In genomic region chr9:7122863-7123262, GRCm38 (mm10) we compare ENCODE assay signal across 25 mouse cellular contexts.
A peak's percentile ranks its signal among the peaks of the same experiment; 100 is the strongest.
DNase-seq lines count a peak whose midpoint lies in the region; ATAC-seq and TF ChIP-seq lines count a peak whose summit lies in the region.
"Had no signal": no experiment of that assay in that cellular context is flagged by ENCODE, and none has a peak within 500 bp of the region (broad histone marks: within the 10 kb centered on the region; RNA-seq: fewer than 3 reads in every experiment).

No protein-coding gene starts in this region.

- intact Hi-C loops in left cerebral cortex, postnatal 36 days (cut with DNase I): no loop called here

- no peaks in the 10 kb centered on the region for H3K27me3 ChIP-seq in liver, embryonic 12.5 days (replicated peaks)
- no peaks in the 10 kb centered on the region for H3K27me3 ChIP-seq in liver, postnatal 0 days (ENCODE audit: insufficient read depth, low read length)
- H3K27me3 ChIP-seq: embryonic facial prominence, embryonic 13.5 days; embryonic facial prominence, embryonic 15.5 days; forebrain, embryonic 12.5 days; Patski had no signal

- no peak overlapping the region for H3K27ac ChIP-seq in liver, embryonic 12.5 days
- no peak overlapping the region for H3K27ac ChIP-seq in liver, postnatal 0 days (ENCODE audit: low read depth)
- H3K27ac ChIP-seq: embryonic facial prominence, embryonic 13.5 days; embryonic facial prominence, embryonic 15.5 days; forebrain, embryonic 10.5 days; forebrain, embryonic 12.5 days had no signal

- H3K4me2 ChIP-seq in liver, embryonic 12.5 days: no peak overlapping the region
- no peak overlapping the region for H3K4me2 ChIP-seq in liver, postnatal 0 days (ENCODE audit: low read depth, low read length)
- H3K4me2 ChIP-seq: embryonic facial prominence, embryonic 13.5 days; embryonic facial prominence, embryonic 15.5 days; forebrain, embryonic 12.5 days had no signal

- 0 out of 2 replicates have a peak, but pooled peaks cover 5% of the 10 kb centered on the region for H3K36me3 ChIP-seq in liver, embryonic 12.5 days
- H3K36me3 ChIP-seq in liver, postnatal 0 days (replicated peaks; ENCODE audit: insufficient read depth, low read length): no peaks in the 10 kb centered on the region

- no peaks in the 10 kb centered on the region for H3K9me3 ChIP-seq in liver, embryonic 12.5 days (replicated peaks)
- no peaks in the 10 kb centered on the region for H3K9me3 ChIP-seq in liver, postnatal 0 days (ENCODE audit: low read length)
- H3K9me3 ChIP-seq: embryonic facial prominence, embryonic 13.5 days; embryonic facial prominence, embryonic 15.5 days; forebrain, embryonic 10.5 days; forebrain, embryonic 12.5 days had no signal

- no peak overlapping the region for H3K9ac ChIP-seq in liver, embryonic 12.5 days
- H3K9ac ChIP-seq in liver, postnatal 0 days (replicated peaks): no peak overlapping the region
- H3K9ac ChIP-seq: embryonic facial prominence, embryonic 13.5 days; embryonic facial prominence, embryonic 15.5 days; forebrain, embryonic 12.5 days had no signal

- no peak for DNase-seq in liver, postnatal 0 days
- peak; percentile 5 for DNase-seq in c-Kit-positive CD71-positive TER-119-negative erythroid progenitor cells, embryonic 14.5 days (ENCODE audit: low read depth)
- no peak for DNase-seq in kidney, adult 11 months
- DNase-seq in left cerebral cortex, postnatal 36 days (ENCODE audit: low spot score in 2 of 2): no peak
- DNase-seq: adrenal gland, adult 8-10 months; adrenal gland, postnatal 14 days; adrenal gland, postnatal 36 days; cerebellum, adult 11 months; cerebellum, adult 18-20 months; cerebellum, adult 8-10 months; cerebellum, adult 9-11 months; cerebellum, postnatal 14 days; cerebellum, postnatal 36 days; embryo, embryonic 11 days had no signal

- ATAC-seq in liver, embryonic 12.5 days: 0 out of 2 replicates have a peak, but pooled peaks have one; percentile 46
- ATAC-seq in liver, postnatal 0 days: no peak
- peak; percentile 75 for ATAC-seq in megakaryocyte-erythroid progenitor cell, adult 5-6 weeks (replicated peaks; ENCODE audit: low FRiP score, low TSS enrichment, poor library complexity, severe bottlenecking)
- ATAC-seq: activated CD4-positive, CD25-positive, alpha-beta regulatory T cell, adult 4 months; forebrain, embryonic 14.5 days; forebrain, embryonic 16.5 days; Patski had no signal

- no peak overlapping the region for H3K4me3 ChIP-seq in liver, embryonic 12.5 days
- H3K4me3 ChIP-seq in liver, postnatal 0 days (ENCODE audit: low read depth, low read length): no peak overlapping the region
- H3K4me3 ChIP-seq: embryonic facial prominence, embryonic 13.5 days; embryonic facial prominence, embryonic 15.5 days; erythroblast, embryonic 14.5 days; forebrain, embryonic 10.5 days; forebrain, embryonic 12.5 days had no signal

- no peak for TF ChIP-seq EP300 in liver, postnatal 0 days (IDR thresholded peaks at IDR 0.05; ENCODE audit: low read depth)

- 58% methylated on average over 2 of the region's 2 CpGs for WGBS in liver, embryonic 12.5 days (ENCODE audit: insufficient replicate concordance)
- WGBS in liver, postnatal 0 days (ENCODE audit: insufficient replicate concordance): 71% methylated on average over 2 of the region's 2 CpGs

- H3K4me1 ChIP-seq in liver, embryonic 12.5 days: no peaks in the 10 kb centered on the region
- no peaks in the 10 kb centered on the region for H3K4me1 ChIP-seq in liver, postnatal 0 days (ENCODE audit: insufficient read depth)
- H3K4me1 ChIP-seq: embryonic facial prominence, embryonic 13.5 days; embryonic facial prominence, embryonic 15.5 days; forebrain, embryonic 10.5 days; forebrain, embryonic 12.5 days had no signal

- TF ChIP-seq CTCF in liver, postnatal 0 days (IDR thresholded peaks at IDR 0.05; ENCODE audit: low read depth): no peak
